Mouse (Mus musculus): ENCODE data around the gene Tnfsf14. TPM values are rescaled to one million over a fixed set of nuclear protein-coding genes. Genes with fewer than 3 reads are reported as not detected.

Gene Tnfsf14
- 0.08 and 0.65 TPM in 2 replicates for polyA plus RNA-seq (2015; fragmentation: Nextera tagmentation; extraction: Ambion mirVana)

GRCm38 (mm10) chr17:57194041-57194507 is at the start of gene Tnfsf14:
Gene Tnfsf14 (minus strand): TSS chr17:57194177.

GRCm38 (mm10) chr17:57228014-57228413 is 34.0 kb upstream of the Tnfsf14 start, which contains the start of gene C3:
Gene C3 (minus strand): TSS chr17:57228136.

GRCm38 (mm10) chr17:57148994-57149803 is 44.8 kb downstream of the Tnfsf14 start, which contains the start of gene Cd70:
Gene Cd70 (minus strand): TSS chr17:57149777.

Small RNA genes within 50 kb of the gene (microRNA-seq; reads per million reads assigned to microRNA genes)
- not detected for gene Mir6978

Other genes starting within 250 kb of the Tnfsf14 start
- not detected in 2 replicates for gene Acer1, start 212.1 kb downstream of the Tnfsf14 start, polyA plus RNA-seq (2015; fragmentation: Nextera tagmentation; extraction: Ambion mirVana)
- 84.4 and 98.9 TPM in 2 replicates for gene Clpp, start 203.9 kb downstream of the Tnfsf14 start, polyA plus RNA-seq (2015; fragmentation: Nextera tagmentation; extraction: Ambion mirVana)
- gene Alkbh7, start 196.8 kb downstream of the Tnfsf14 start, polyA plus RNA-seq (2015; fragmentation: Nextera tagmentation; extraction: Ambion mirVana): 25.4 and 30.7 TPM in 2 replicates
- 0.30 and 1.0 TPM in 2 replicates for gene Pspn, start 194.2 kb downstream of the Tnfsf14 start, polyA plus RNA-seq (2015; fragmentation: Nextera tagmentation; extraction: Ambion mirVana)
- 37.8 and 42.8 TPM in 2 replicates for gene Gtf2f1, start 182.9 kb downstream of the Tnfsf14 start, polyA plus RNA-seq (2015; fragmentation: Nextera tagmentation; extraction: Ambion mirVana)
- gene Gm17949, start 182.7 kb downstream of the Tnfsf14 start, polyA plus RNA-seq (2015; fragmentation: Nextera tagmentation; extraction: Ambion mirVana): 0.22 and 0.35 TPM in 2 replicates
- 19.1 and 23.0 TPM in 2 replicates for gene Khsrp, start 162.7 kb downstream of the Tnfsf14 start, polyA plus RNA-seq (2015; fragmentation: Nextera tagmentation; extraction: Ambion mirVana)
- gene Slc25a41, start 152.5 kb downstream of the Tnfsf14 start, polyA plus RNA-seq (2015; fragmentation: Nextera tagmentation; extraction: Ambion mirVana): not detected in 2 replicates
- gene Crb3, start 135.1 kb downstream of the Tnfsf14 start, polyA plus RNA-seq (2015; fragmentation: Nextera tagmentation; extraction: Ambion mirVana): 15.0 and 16.8 TPM in 2 replicates
- gene Slc25a23, start 134.3 kb downstream of the Tnfsf14 start, polyA plus RNA-seq (2015; fragmentation: Nextera tagmentation; extraction: Ambion mirVana): 8.5 and 9.0 TPM in 2 replicates
- gene Dennd1c, start 115.7 kb downstream of the Tnfsf14 start, polyA plus RNA-seq (2015; fragmentation: Nextera tagmentation; extraction: Ambion mirVana): 1.1 and 3.1 TPM in 2 replicates
- gene Tubb4a, start 106.4 kb downstream of the Tnfsf14 start, polyA plus RNA-seq (2015; fragmentation: Nextera tagmentation; extraction: Ambion mirVana): 6.7 and 8.1 TPM in 2 replicates
- gene Tnfsf9, start 88.9 kb downstream of the Tnfsf14 start, polyA plus RNA-seq (2015; fragmentation: Nextera tagmentation; extraction: Ambion mirVana): 5.6 and 6.2 TPM in 2 replicates
- 0.20 TPM in 1 of 2 replicates, not detected in the other for gene Cd70, start 44.4 kb downstream of the Tnfsf14 start, polyA plus RNA-seq (2015; fragmentation: Nextera tagmentation; extraction: Ambion mirVana)
- gene C3, start 34.0 kb upstream of the Tnfsf14 start, polyA plus RNA-seq (2015; fragmentation: Nextera tagmentation; extraction: Ambion mirVana): 24.9 and 30.2 TPM in 2 replicates
- gene Gpr108, start 54.3 kb upstream of the Tnfsf14 start, polyA plus RNA-seq (2015; fragmentation: Nextera tagmentation; extraction: Ambion mirVana): 35.5 and 36.8 TPM in 2 replicates
- gene Trip10, start 55.3 kb upstream of the Tnfsf14 start, polyA plus RNA-seq (2015; fragmentation: Nextera tagmentation; extraction: Ambion mirVana): 37.0 and 40.2 TPM in 2 replicates
- gene Vav1, start 84.9 kb upstream of the Tnfsf14 start, polyA plus RNA-seq (2015; fragmentation: Nextera tagmentation; extraction: Ambion mirVana): 1.7 and 5.3 TPM in 2 replicates
- gene Adgre1, start 164.5 kb upstream of the Tnfsf14 start, polyA plus RNA-seq (2015; fragmentation: Nextera tagmentation; extraction: Ambion mirVana): 8.1 and 9.9 TPM in 2 replicates

All from urinary bladder, postnatal 0 days (tissue).